Mouse (Mus musculus) intestine, embryonic 15.5 days (tissue): ENCODE measurements around the gene Rhno1. TPM values are rescaled to one million over a fixed set of nuclear protein-coding genes. Genes with fewer than 3 reads are reported as not detected.

Source experiments
- ATAC-seq: fragments of 200-750 bp; cut with Nextera tagmentation; 2 replicates; pipeline ENCODE4 v1.8.0; 2017; ENCODE audit warnings: moderate TSS enrichment, moderate library complexity
- H3K27ac ChIP-seq: fragments of 300-500 bp; sonication (generic); 2 replicates; pipeline ENCODE4 v1.5.1; 2015; ENCODE audit warnings: mild to moderate bottlenecking, inconsistent platforms
- H3K27me3 ChIP-seq: fragments of 300-500 bp; sonication (generic); replicated peaks from 2 replicates; pipeline ENCODE4 v1.6.1; 2015; ENCODE audit warnings: inconsistent platforms
- H3K36me3 ChIP-seq: fragments of 300-500 bp; sonication (generic); 2 replicates; pipeline ENCODE4 v1.6.1; 2015; ENCODE audit warnings: inconsistent platforms
- H3K4me1 ChIP-seq: fragments of 300-500 bp; sonication (generic); replicated peaks from 2 replicates; pipeline ENCODE4 v1.6.1; 2015; ENCODE audit warnings: inconsistent platforms
- H3K4me2 ChIP-seq: fragments of 300-500 bp; sonication (generic); replicated peaks from 2 replicates; pipeline ENCODE4 v1.6.1; 2015; ENCODE audit warnings: mild to moderate bottlenecking, inconsistent platforms
- H3K4me3 ChIP-seq: fragments of 300-500 bp; sonication (generic); replicated peaks from 2 replicates; pipeline ENCODE4 v1.5.1; 2015; ENCODE audit warnings: inconsistent platforms
- H3K9ac ChIP-seq: fragments of 300-500 bp; sonication (generic); 2 replicates; pipeline ENCODE4 v1.6.1; 2015; ENCODE audit warnings: inconsistent platforms
- H3K9me3 ChIP-seq: fragments of 300-500 bp; sonication (generic); 2 replicates; pipeline ENCODE4 v1.6.1; 2016; ENCODE audit warnings: inconsistent platforms
- WGBS: fragments of 180-500 bp; shearing (Covaris S2); methylation state at CpG from one replicate; pipeline ENCODE4 v1.1.7; 2015; 5-methylcytosine and 5-hydroxymethylcytosine counted together
- polyA plus RNA-seq: library from polyadenylated mRNA; unstranded; fragments of >200 nt; fragmentation: Nextera tagmentation; extraction: Ambion mirVana; gene quantifications from 2 replicates; pipeline ENCODE4 v1.2.1, GENCODE M21; 2015

Rhno1 gene
- polyA plus RNA-seq, 1 experiment from 2014 or later = 107 TPM

GRCm38 (mm10) chr6:128314796-128315195 lies 47.9 kb downstream of the Rhno1 start:
- no peak overlapping the region for H3K4me3 ChIP-seq
- no peaks in the 10 kb centered on the region for H3K4me1 ChIP-seq
- no peaks in the 10 kb centered on the region for H3K36me3 ChIP-seq
- no peaks in the 10 kb centered on the region for H3K9me3 ChIP-seq
- H3K9ac ChIP-seq = no peak overlapping the region
- H3K4me2 ChIP-seq = no peak overlapping the region
- WGBS = 83% methylated on average over 6 of the region's 6 CpGs
- H3K27ac ChIP-seq = no peak overlapping the region
- ATAC-seq = no peak
- H3K27me3 ChIP-seq = no peaks in the 10 kb centered on the region

- Histone ChIP-seq H3K9ac (no peak overlapping the region), H3K4me3 (no peak overlapping the region), H3K27ac (no peak overlapping the region), H3K36me3 (no peaks in the 10 kb centered on the region), H3K4me2 (no peak overlapping the region), H3K9me3 (no peaks in the 10 kb centered on the region), H3K27me3 (no peaks in the 10 kb centered on the region), H3K4me1 (no peaks in the 10 kb centered on the region)
- 32% methylated on average over 4 of the region's 4 CpGs for WGBS
- ATAC-seq = peak; percentile 83
Observed at GRCm38 (mm10) chr6:128308311-128308710, 54.4 kb downstream of the Rhno1 start.

Other genes starting within 250 kb of the Rhno1 start
- gene Tspan9, start 219.3 kb downstream of the Rhno1 start, polyA plus RNA-seq = 92.3 and 102 TPM in 2 replicates
- gene Tead4, start 62.1 kb downstream of the Rhno1 start, polyA plus RNA-seq = 2.2 and 2.5 TPM in 2 replicates
- gene Tulp3, start 7.1 kb downstream of the Rhno1 start, polyA plus RNA-seq = 10.4 and 11.9 TPM in 2 replicates
- 25.7 and 26.3 TPM in 2 replicates for gene Foxm1, start 56 bp upstream of the Rhno1 start, polyA plus RNA-seq
- gene Tex52, start 12.5 kb upstream of the Rhno1 start, polyA plus RNA-seq = 0.13 and 0.16 TPM in 2 replicates
- gene Gm44596, start 12.6 kb upstream of the Rhno1 start, polyA plus RNA-seq = not detected in 2 replicates
- 4.9 TPM in 2 replicates for gene Nrip2, start 36.4 kb upstream of the Rhno1 start, polyA plus RNA-seq
- gene Itfg2, start 62.0 kb upstream of the Rhno1 start, polyA plus RNA-seq = 24.4 and 24.8 TPM in 2 replicates
- gene Fkbp4, start 75.8 kb upstream of the Rhno1 start, polyA plus RNA-seq = 511 and 518 TPM in 2 replicates
- 2.0 and 3.8 TPM in 2 replicates for gene Pzp, start 163.8 kb upstream of the Rhno1 start, polyA plus RNA-seq
- 2.7 and 3.6 TPM in 2 replicates for gene A2ml1, start 218.7 kb upstream of the Rhno1 start, polyA plus RNA-seq